Mouse (Mus musculus) ES-E14 (cell line): ENCODE measurements at regions not wholly inside any gene's neighbourhood (a gene's known extent, or its start where the extent isn't known, plus 50 kb on each side); places are given as distances from the start of the nearest gene placed in this dataset.

Source experiments
- CHD2 ChIP-seq: IDR thresholded peaks from 2 replicates; pipeline ENCODE4 v1.6.1; 2014; ENCODE audit warnings: mild to moderate bottlenecking, low read depth, low read length, inconsistent platforms
- MAFK ChIP-seq: IDR thresholded peaks from 2 replicates; pipeline ENCODE4 v1.6.1; 2014; ENCODE audit warnings: mild to moderate bottlenecking, low read depth, low read length, inconsistent platforms; ENCODE audit not compliant: insufficient read depth
- ZC3H11A ChIP-seq: IDR thresholded peaks from 2 replicates; pipeline ENCODE4 v1.6.1; 2012; ENCODE audit warnings: low read depth, mild to moderate bottlenecking, inconsistent platforms, low read length, borderline replicate concordance
- ZNF384 ChIP-seq: IDR thresholded peaks from 2 replicates; pipeline ENCODE4 v1.6.1; 2012; ENCODE audit warnings: low read depth, low read length, inconsistent platforms

DNA sequence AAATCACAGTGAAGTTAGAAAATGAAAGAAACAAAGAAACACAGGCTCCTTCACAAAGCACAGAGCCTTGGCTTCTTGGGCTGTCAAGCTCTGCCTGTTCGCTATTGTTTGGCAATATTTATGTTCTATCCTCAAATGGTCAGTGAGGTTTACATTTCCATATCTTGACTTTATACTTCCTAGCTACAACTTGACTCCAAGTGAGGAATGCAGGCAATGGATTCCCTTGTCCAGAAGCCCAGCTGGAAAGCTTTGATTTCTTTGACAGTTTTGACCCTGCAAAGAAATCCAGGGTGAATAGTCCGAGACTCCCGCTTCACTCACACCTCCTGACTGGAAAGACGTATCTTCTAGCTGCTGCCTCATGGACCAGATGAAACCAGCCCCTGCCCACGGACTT lies 537.3 kb upstream of the Pbx1 start:
- TF ChIP-seq MAFK (no peak), ZNF384 (no peak), CHD2 (no peak), ZC3H11A (no peak)
